Mouse (Mus musculus) bone marrow macrophage, adult 2 months (primary cell): Measurements from ENCODE around the gene Pdk2.

Experiments
- CTCF ChIP-seq: IDR thresholded peaks from 2 replicates; pipeline ENCODE4 v1.5.1; 2012; ENCODE audit warnings: low read depth, mild to moderate bottlenecking, low read length, moderate library complexity
- POLR2A ChIP-seq: IDR thresholded peaks from 2 replicates; pipeline ENCODE4 v1.6.1; 2012; ENCODE audit warnings: mild to moderate bottlenecking, low read depth, low read length, borderline replicate concordance

DNA sequence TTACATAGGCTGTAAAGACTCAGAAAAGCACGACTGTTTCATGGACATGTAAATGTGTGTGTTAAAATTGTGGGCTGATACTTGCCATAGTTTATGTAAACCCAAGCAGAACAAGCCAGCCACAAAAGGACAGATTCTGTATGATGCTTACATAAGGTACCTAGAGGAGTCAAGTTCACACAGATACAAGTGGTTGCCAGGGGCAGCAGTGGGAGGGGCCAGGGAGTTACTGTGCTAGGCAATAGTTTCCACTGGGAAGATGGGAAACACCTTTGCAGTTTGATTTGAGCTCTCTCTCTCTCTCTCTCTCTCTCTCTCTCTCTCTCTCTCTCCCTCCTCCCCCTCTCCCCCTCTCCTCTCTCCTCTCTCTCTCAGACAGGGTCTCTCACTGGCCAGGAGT lies 56.0 kb downstream of the Pdk2 start:
- no peak for TF ChIP-seq CTCF
- no peak for TF ChIP-seq POLR2A
